Mouse (Mus musculus) olfactory bulb, adult 2 months (tissue): Measurements from ENCODE around the gene Grn. TPM values are rescaled to one million over a fixed set of nuclear protein-coding genes. Genes with fewer than 3 reads are reported as not detected.

Experiments used
- H3K27ac ChIP-seq: fragments of 200-500 bp; 2 replicates; pipeline ENCODE4 v1.5.1; 2012; ENCODE audit warnings: low read depth, low read length; ENCODE audit not compliant: insufficient read depth
- H3K4me1 ChIP-seq: fragments of 200-500 bp; 2 replicates; pipeline ENCODE4 v1.6.1; 2012; ENCODE audit warnings: low read length; ENCODE audit not compliant: control insufficient read depth, insufficient read depth
- H3K4me3 ChIP-seq: fragments of 200-500 bp; 2 replicates; pipeline ENCODE4 v1.5.1; 2012; ENCODE audit warnings: mild to moderate bottlenecking, low read depth, low read length, moderate library complexity; ENCODE audit not compliant: insufficient read depth
- CTCF ChIP-seq: fragments of 200-500 bp; IDR thresholded peaks from 2 replicates; pipeline ENCODE4 v1.5.1; 2012; ENCODE audit warnings: low read depth, mild to moderate bottlenecking, low read length, moderate library complexity; ENCODE audit not compliant: insufficient read depth
- POLR2A ChIP-seq: fragments of 200-500 bp; IDR thresholded peaks from 2 replicates; pipeline ENCODE4 v1.6.1; 2012; ENCODE audit warnings: mild to moderate bottlenecking, low read depth, low read length, moderate library complexity; ENCODE audit not compliant: insufficient read depth
- WGBS: fragments of 180-500 bp; shearing (Covaris S2); methylation state at CpG from one replicate; pipeline ENCODE4 v1.1.7; 2018; 5-methylcytosine and 5-hydroxymethylcytosine counted together
- polyA plus RNA-seq: library from polyadenylated mRNA; stranded (reverse); fragments of >200 nt; gene quantifications from 2 replicates; pipeline ENCODE4 v1.2.4, GENCODE M21; 2012; ENCODE audit warnings: low replicate concordance; ENCODE audit not compliant: missing spikeins, insufficient read depth, insufficient read length

The Grn gene
- polyA plus RNA-seq, 1 experiment: not detected

DNA sequence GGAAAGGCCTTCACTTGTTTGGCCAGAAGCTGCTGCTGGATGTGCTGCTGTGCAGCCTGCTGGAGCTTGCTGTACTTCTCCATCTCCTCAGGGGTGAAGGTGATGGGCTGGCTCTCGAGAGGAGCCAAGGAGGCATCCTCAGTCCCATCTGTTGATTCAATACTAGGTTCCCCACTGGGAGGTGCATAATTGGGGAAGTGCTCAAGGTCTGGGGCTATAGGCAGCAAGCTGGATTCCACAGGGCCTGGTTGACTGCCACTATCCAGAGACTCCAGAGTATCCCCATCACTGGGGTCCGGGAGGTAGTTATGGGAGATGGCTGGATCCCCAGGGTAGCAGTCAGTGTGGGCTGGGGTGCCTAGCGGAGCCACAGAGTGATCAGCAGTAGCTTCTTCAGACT lies 48.6 kb downstream of the Grn start:
- TF ChIP-seq POLR2A (no peak), CTCF (no peak)
- Histone ChIP-seq H3K4me1 (no peaks in the 10 kb centered on the region; the same call in 1 of the 2 replicates), H3K27ac (no peak overlapping the region), H3K4me3 (no peak overlapping the region)
- WGBS: 83% methylated on average over 3 of the region's 3 CpGs

DNA sequence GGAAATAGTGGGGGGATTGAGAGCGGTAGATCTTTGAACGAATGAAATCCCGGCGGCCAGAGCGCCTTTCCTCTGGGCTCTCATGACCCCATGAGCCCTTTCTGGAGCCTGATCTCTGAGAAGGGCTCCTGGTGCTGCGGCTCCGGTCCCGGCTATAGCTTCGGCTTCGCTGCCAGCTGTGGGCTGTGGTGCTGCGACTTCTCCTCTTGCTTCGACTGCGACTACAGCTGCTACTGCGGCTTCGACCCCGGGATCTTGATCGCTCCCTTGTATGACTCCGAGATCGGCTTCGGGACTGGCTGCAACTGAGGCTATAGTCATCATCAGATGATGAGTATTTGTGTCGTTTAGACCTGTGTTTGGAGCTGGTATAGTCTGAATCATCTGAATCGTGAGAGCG lies 49.5 kb downstream of the Grn start:
- Histone ChIP-seq H3K27ac (no peak overlapping the region), H3K4me3 (no peak overlapping the region), H3K4me1 (no peaks in the 10 kb centered on the region; the same call in 1 of the 2 replicates)
- WGBS: 95% methylated on average over 23 of the region's 23 CpGs
- TF ChIP-seq POLR2A: no peak
- no peak for TF ChIP-seq CTCF

DNA sequence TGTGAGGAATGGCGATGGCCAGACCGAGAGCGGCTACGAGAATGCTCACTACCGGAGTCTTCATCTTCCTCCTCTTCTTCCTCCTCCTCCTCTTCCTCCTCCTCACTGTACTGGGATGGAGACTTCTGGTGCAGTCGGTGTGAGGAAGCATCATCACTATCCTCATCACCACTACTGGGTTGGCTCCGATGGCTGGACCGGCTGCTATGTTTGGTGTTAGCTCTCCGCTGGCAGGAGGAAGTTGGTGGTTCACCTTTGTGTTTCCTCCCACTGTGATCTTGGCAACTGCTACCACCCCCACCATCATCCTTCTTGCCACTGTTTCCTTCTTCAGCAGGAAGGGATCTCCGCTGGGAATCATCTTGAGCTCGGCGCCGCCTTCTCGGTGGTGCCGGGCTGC lies 50.0 kb downstream of the Grn start:
- 95% methylated on average over 15 of the region's 15 CpGs for WGBS
- Histone ChIP-seq H3K27ac (no peak overlapping the region), H3K4me1 (no peaks in the 10 kb centered on the region; the same call in 1 of the 2 replicates), H3K4me3 (no peak overlapping the region)
- TF ChIP-seq CTCF: no peak
- TF ChIP-seq POLR2A: no peak

DNA sequence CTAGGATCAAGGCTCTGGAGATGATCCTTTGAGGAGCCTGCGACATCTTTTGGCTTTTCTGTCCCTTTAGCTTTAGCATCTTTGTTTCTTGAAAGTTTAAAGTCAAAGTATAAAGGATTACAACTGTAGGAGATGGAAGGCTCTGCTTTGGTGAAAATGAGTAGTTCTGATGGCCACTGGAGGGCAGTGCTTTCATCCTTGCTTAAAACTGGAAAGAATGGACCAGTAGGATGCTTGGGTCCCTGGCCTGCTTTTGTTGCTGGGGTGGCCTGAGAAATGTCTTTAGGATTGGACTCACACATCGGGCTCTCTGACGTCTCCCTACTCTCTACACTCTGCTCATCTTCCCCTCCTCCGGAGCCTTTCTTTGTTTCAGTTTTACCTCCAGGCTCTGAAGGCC lies 50.8 kb downstream of the Grn start:
- H3K27ac ChIP-seq: no peak overlapping the region
- 83% methylated on average over 4 of the region's 4 CpGs for WGBS
- no peak for TF ChIP-seq CTCF
- H3K4me1 ChIP-seq: no peaks in the 10 kb centered on the region; the same call in 1 of the 2 replicates
- H3K4me3 ChIP-seq: no peak overlapping the region

DNA sequence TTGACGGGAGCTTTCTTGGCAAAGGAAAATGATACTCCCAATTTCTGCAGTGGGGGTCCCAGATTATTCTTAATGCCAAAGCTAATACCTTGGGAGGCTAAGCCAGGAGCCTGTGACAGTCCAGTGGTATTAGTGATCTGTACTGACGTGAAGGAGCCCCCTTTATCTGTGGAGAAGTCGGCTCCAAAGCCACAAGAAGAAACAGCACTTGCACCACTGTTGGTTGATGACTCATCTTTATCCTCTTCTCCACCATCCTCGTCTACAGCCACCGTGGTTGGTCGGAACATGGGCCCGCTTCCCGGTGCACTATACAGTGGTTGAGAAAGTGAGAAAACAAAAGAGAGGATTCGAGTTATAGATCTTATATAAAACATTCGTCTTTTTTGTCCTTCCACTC lies 51.7 kb downstream of the Grn start:
- TF ChIP-seq CTCF (no peak), POLR2A (no peak)
- Histone ChIP-seq H3K27ac (no peak overlapping the region), H3K4me1 (no peaks in the 10 kb centered on the region; the same call in 1 of the 2 replicates), H3K4me3 (no peak overlapping the region)
- 66% methylated on average over 10 of the region's 10 CpGs for WGBS

Other genes starting within 250 kb of the Grn start
- gene Lsm12, start 245.0 kb upstream of the Grn start, polyA plus RNA-seq: not detected in 2 replicates
- not detected in 2 replicates for gene G6pc3, start 240.7 kb upstream of the Grn start, polyA plus RNA-seq
- 223 TPM in 1 of 2 replicates, not detected in the other for gene Hdac5, start 200.1 kb upstream of the Grn start, polyA plus RNA-seq
- not detected in 2 replicates for gene BC030867, start 181.4 kb upstream of the Grn start, polyA plus RNA-seq
- gene Asb16, start 161.6 kb upstream of the Grn start, polyA plus RNA-seq: not detected in 2 replicates
- gene Tmub2, start 145.4 kb upstream of the Grn start, polyA plus RNA-seq: 472 TPM in 1 of 2 replicates, not detected in the other
- gene Atxn7l3, start 133.7 kb upstream of the Grn start, polyA plus RNA-seq: not detected in 2 replicates
- gene Ubtf, start 110.6 kb upstream of the Grn start, polyA plus RNA-seq: 213 TPM in 1 of 2 replicates, not detected in the other
- gene Slc4a1, start 64.1 kb upstream of the Grn start, polyA plus RNA-seq: not detected in 2 replicates
- not detected in 2 replicates for gene Rundc3a, start 36.9 kb upstream of the Grn start, polyA plus RNA-seq
- not detected in 2 replicates for gene Slc25a39, start 22.4 kb upstream of the Grn start, polyA plus RNA-seq
- not detected in 2 replicates for gene Fam171a2, start 17.4 kb downstream of the Grn start, polyA plus RNA-seq
- gene Itga2b, start 39.8 kb downstream of the Grn start, polyA plus RNA-seq: not detected in 2 replicates
- 94.4 and 138 TPM in 2 replicates for gene Gpatch8, start 126.1 kb downstream of the Grn start, polyA plus RNA-seq
- not detected in 2 replicates for gene Gm11627, start 149.1 kb downstream of the Grn start, polyA plus RNA-seq
- gene Fzd2, start 174.1 kb downstream of the Grn start, polyA plus RNA-seq: not detected in 2 replicates
- gene Meioc, start 233.4 kb downstream of the Grn start, polyA plus RNA-seq: not detected in 2 replicates